12 mouse cellular contexts compared by ENCODE assay signal in genomic region chr13:45950355-45950861, GRCm38 (mm10). TPM values are rescaled to one million over a fixed set of nuclear protein-coding genes. Genes with fewer than 3 reads are reported as not detected.
DNase-seq lines count a peak whose midpoint lies in the region; ATAC-seq and TF ChIP-seq lines count a peak whose summit lies in the region.
"Had no signal": no experiment of that assay in that cellular context is flagged by ENCODE, and none has a peak within 500 bp of the region (broad histone marks: within the 10 kb centered on the region; RNA-seq: fewer than 3 reads in every experiment).

No protein-coding gene starts in this region.

- WGBS in hindbrain, embryonic 14.5 days = 42% methylated on average over 8 of the region's 8 CpGs
- WGBS in hindbrain, embryonic 11.5 days = 60% methylated on average over 8 of the region's 8 CpGs
- WGBS in midbrain, postnatal 0 days = 55% methylated on average over 8 of the region's 8 CpGs
- WGBS in midbrain, embryonic 10.5 days = 87% methylated on average over 8 of the region's 8 CpGs
- WGBS in stomach, postnatal 0 days = 23% methylated on average over 8 of the region's 8 CpGs

- H3K27me3 ChIP-seq in hindbrain, embryonic 14.5 days (ENCODE audit: control insufficient read depth, insufficient read depth, low read length) = no peaks in the 10 kb centered on the region
- H3K27me3 ChIP-seq in hindbrain, embryonic 11.5 days (ENCODE audit: control insufficient read depth, insufficient read depth, low read length) = no peaks in the 10 kb centered on the region
- H3K27me3 ChIP-seq in midbrain, postnatal 0 days (ENCODE audit: insufficient read depth, low read length) = no peaks in the 10 kb centered on the region
- H3K27me3 ChIP-seq in midbrain, embryonic 10.5 days (ENCODE audit: low read depth, poor library complexity, severe bottlenecking) = no peaks in the 10 kb centered on the region
- H3K27me3 ChIP-seq in stomach, postnatal 0 days (ENCODE audit: control insufficient read depth, insufficient read depth, low read length) = no peaks in the 10 kb centered on the region
- H3K27me3 ChIP-seq: CH12.LX had no signal

- intact Hi-C loops in heart, postnatal 10 days (cut with DNase I) = no loop called here

- no peak overlapping the region for H3K4me3 ChIP-seq in hindbrain, embryonic 14.5 days (replicated peaks; ENCODE audit: low read length)
- H3K4me3 ChIP-seq in hindbrain, embryonic 11.5 days (ENCODE audit: low read depth, low read length) = no peak overlapping the region
- H3K4me3 ChIP-seq in midbrain, postnatal 0 days (ENCODE audit: low read depth, low read length) = no peak overlapping the region
- no peak overlapping the region for H3K4me3 ChIP-seq in midbrain, embryonic 10.5 days
- H3K4me3 ChIP-seq in stomach, postnatal 0 days (ENCODE audit: low read depth, low read length) = no peak overlapping the region

- no peak overlapping the region for H3K4me2 ChIP-seq in hindbrain, embryonic 14.5 days (replicated peaks)
- no peak overlapping the region for H3K4me2 ChIP-seq in hindbrain, embryonic 11.5 days (replicated peaks; ENCODE audit: low read depth, low read length)
- no peak overlapping the region for H3K4me2 ChIP-seq in midbrain, postnatal 0 days (ENCODE audit: low read depth, low read length, poor library complexity, severe bottlenecking)
- no peak overlapping the region for H3K4me2 ChIP-seq in stomach, postnatal 0 days (replicated peaks; ENCODE audit: low read depth)

- H3K27ac ChIP-seq in hindbrain, embryonic 14.5 days = no peak overlapping the region
- no peak overlapping the region for H3K27ac ChIP-seq in hindbrain, embryonic 11.5 days (ENCODE audit: low read depth, low read length)
- H3K27ac ChIP-seq in midbrain, postnatal 0 days (ENCODE audit: low read depth, low read length) = no peak overlapping the region
- H3K27ac ChIP-seq in midbrain, embryonic 10.5 days (replicated peaks) = no peak overlapping the region
- H3K27ac ChIP-seq in stomach, postnatal 0 days (replicated peaks) = no peak overlapping the region

- DNase-seq in hindbrain, embryonic 14.5 days (ENCODE audit: low spot score) = no peak
- DNase-seq in hindbrain, embryonic 11.5 days (ENCODE audit: low spot score) = no peak
- DNase-seq in midbrain, postnatal 0 days (ENCODE audit: low spot score) = peak; percentile 52
- DNase-seq in midbrain, embryonic 10.5 days (ENCODE audit: low spot score) = no peak
- DNase-seq in kidney, postnatal 10 days = peak; percentile 35
- DNase-seq in stomach, postnatal 0 days (ENCODE audit: low spot score) = no peak
- no peak for DNase-seq in heart, postnatal 10 days
- DNase-seq in frontal cortex, postnatal 14 days (ENCODE audit: low spot score in 2 of 2) = no peak
- DNase-seq: cerebellum, adult 9-11 months; midbrain, embryonic 14.5 days had no signal

- H3K4me1 ChIP-seq in hindbrain, embryonic 14.5 days (replicated peaks; ENCODE audit: control insufficient read depth, insufficient read depth, low read length) = peaks cover 4% of the 10 kb centered on the region; the same call in 1 of the 2 replicates
- H3K4me1 ChIP-seq in hindbrain, embryonic 11.5 days (replicated peaks; ENCODE audit: control insufficient read depth, insufficient read depth, low read length) = no peaks in the 10 kb centered on the region
- H3K4me1 ChIP-seq in midbrain, postnatal 0 days (ENCODE audit: insufficient read depth, low read length) = no peaks in the 10 kb centered on the region
- peaks cover 8% of the 10 kb centered on the region; the same call in 1 of the 2 replicates for H3K4me1 ChIP-seq in midbrain, embryonic 10.5 days
- 0 out of 2 replicates have a peak, but pooled peaks cover 2% of the 10 kb centered on the region for H3K4me1 ChIP-seq in stomach, postnatal 0 days (replicated peaks; ENCODE audit: control insufficient read depth, insufficient read depth)

- H3K36me3 ChIP-seq in hindbrain, embryonic 14.5 days (replicated peaks; ENCODE audit: control insufficient read depth, insufficient read depth) = 0 out of 2 replicates have a peak, but pooled peaks cover 2% of the 10 kb centered on the region
- no peaks in the 10 kb centered on the region for H3K36me3 ChIP-seq in hindbrain, embryonic 11.5 days (ENCODE audit: control insufficient read depth, insufficient read depth, low read length)
- 0 out of 2 replicates have a peak, but pooled peaks cover 2% of the 10 kb centered on the region for H3K36me3 ChIP-seq in midbrain, postnatal 0 days (ENCODE audit: insufficient read depth, low read length)
- no peaks in the 10 kb centered on the region for H3K36me3 ChIP-seq in midbrain, embryonic 10.5 days
- H3K36me3 ChIP-seq in stomach, postnatal 0 days (ENCODE audit: control insufficient read depth, insufficient read depth, low read length) = peaks cover 3% of the 10 kb centered on the region; the same call in 1 of the 2 replicates

- no peak overlapping the region for H3K9ac ChIP-seq in hindbrain, embryonic 14.5 days
- no peak overlapping the region for H3K9ac ChIP-seq in hindbrain, embryonic 11.5 days (ENCODE audit: low read depth, low read length)
- no peak overlapping the region for H3K9ac ChIP-seq in midbrain, postnatal 0 days (replicated peaks; ENCODE audit: low read length, poor library complexity, severe bottlenecking)
- H3K9ac ChIP-seq in stomach, postnatal 0 days (ENCODE audit: low read length) = no peak overlapping the region

- no peak for TF ChIP-seq CTCF in midbrain, postnatal 0 days (IDR thresholded peaks at IDR 0.05)
- TF ChIP-seq CTCF in stomach, postnatal 0 days (IDR thresholded peaks at IDR 0.05; ENCODE audit: low read depth) = no peak

- TF ChIP-seq EP300 in stomach, postnatal 0 days (optimal IDR thresholded peaks at IDR 0.05) = no peak

- H3K9me3 ChIP-seq in hindbrain, embryonic 14.5 days (ENCODE audit: control insufficient read depth, low read length) = no peaks in the 10 kb centered on the region
- no peaks in the 10 kb centered on the region for H3K9me3 ChIP-seq in hindbrain, embryonic 11.5 days (ENCODE audit: control insufficient read depth, low read length)
- no peaks in the 10 kb centered on the region for H3K9me3 ChIP-seq in midbrain, postnatal 0 days (ENCODE audit: low read length)
- no peaks in the 10 kb centered on the region for H3K9me3 ChIP-seq in midbrain, embryonic 10.5 days (replicated peaks)
- H3K9me3 ChIP-seq in stomach, postnatal 0 days (ENCODE audit: control insufficient read depth, low read length) = no peaks in the 10 kb centered on the region

- peak; percentile 51; the same call in 1 of the 2 replicates for ATAC-seq in hindbrain, embryonic 14.5 days (ENCODE audit: low FRiP score)
- no peak for ATAC-seq in hindbrain, embryonic 11.5 days (ENCODE audit: low FRiP score)
- ATAC-seq in midbrain, postnatal 0 days (ENCODE audit: low FRiP score) = no peak
- ATAC-seq in stomach, postnatal 0 days (ENCODE audit: low FRiP score, low TSS enrichment) = 0 out of 2 replicates have a peak, but pooled peaks have one; percentile 21
- ATAC-seq: activated CD4-positive, CD25-positive, alpha-beta regulatory T cell, adult 4 months had no signal

RNA-seq across cellular contexts. Expression of gene Atxn1, which starts 14.4 kb away (rescaled TPM):
- 5.4 and 8.1 TPM in 2 replicates for polyA plus RNA-seq in hindbrain, embryonic 14.5 days (2014; fragmentation: Nextera tagmentation; extraction: Ambion mirVana)
- 1.5 and 3.2 TPM in 2 replicates for polyA plus RNA-seq in hindbrain, embryonic 11.5 days (2014; fragmentation: Nextera tagmentation; extraction: Ambion mirVana)
- total RNA-seq in midbrain, postnatal 0 days (2014; rRNA removed) = 26.6 and 31.4 TPM in 2 replicates
- polyA plus RNA-seq in midbrain, postnatal 0 days (2015; fragmentation: Nextera tagmentation; extraction: Ambion mirVana) = 9.3 and 12.0 TPM in 2 replicates
- polyA plus RNA-seq in midbrain, embryonic 10.5 days (2016; fragmentation: Nextera tagmentation; extraction: Ambion mirVana) = 1.3 and 2.2 TPM in 2 replicates
- polyA plus RNA-seq in stomach, postnatal 0 days (2015; fragmentation: Nextera tagmentation; extraction: Ambion mirVana) = 7.0 TPM in 2 replicates
- total RNA-seq in heart, postnatal 10 days (2021) = 10 to 100 TPM; 40.6 to 49.1 TPM

Comparison
In these comparisons a context has a peak if more than half of its experiments do, and no peak if none do; other contexts are left out.
1. ATAC-seq: peak in hindbrain, embryonic 14.5 days (single experiment) and stomach, postnatal 0 days (single experiment); none in hindbrain, embryonic 11.5 days (single experiment) and midbrain, postnatal 0 days (single experiment).
2. DNase-seq: peak in midbrain, postnatal 0 days (single experiment) and kidney, postnatal 10 days (single experiment); none in hindbrain, embryonic 14.5 days (single experiment), hindbrain, embryonic 11.5 days (single experiment), midbrain, embryonic 10.5 days (single experiment), stomach, postnatal 0 days (single experiment), heart, postnatal 10 days (0 of 2) and frontal cortex, postnatal 14 days (0 of 2).